Mouse (Mus musculus) frontal cortex, postnatal 14 days (tissue): Measurements from ENCODE around the gene Hdc.
"Not testable (repeated sequence)": the region's sequence is repeated elsewhere in the genome, so short reads cannot be mapped to it uniquely, and the experiment has no call there.

Experiments
- DNase-seq, 2 experiments: peaks; one replicate each; pipeline ENCODE4 v3.0.0; 2022; ENCODE audit warnings: low spot score in 2 of 2

The Hdc gene

GRCm38 (mm10) chr2:126619249-126619704, at the start of gene Hdc:
Gene Hdc, minus strand, starts transcription at chr2:126619299.
- DNase-seq: no peak

- DNase-seq: no peak
Observed at GRCm38 (mm10) chr2:126668621-126669252, 49.6 kb upstream of the Hdc start.

- DNase-seq: no peak
Observed at GRCm38 (mm10) chr2:126665984-126666383, 46.9 kb upstream of the Hdc start.

DNA sequence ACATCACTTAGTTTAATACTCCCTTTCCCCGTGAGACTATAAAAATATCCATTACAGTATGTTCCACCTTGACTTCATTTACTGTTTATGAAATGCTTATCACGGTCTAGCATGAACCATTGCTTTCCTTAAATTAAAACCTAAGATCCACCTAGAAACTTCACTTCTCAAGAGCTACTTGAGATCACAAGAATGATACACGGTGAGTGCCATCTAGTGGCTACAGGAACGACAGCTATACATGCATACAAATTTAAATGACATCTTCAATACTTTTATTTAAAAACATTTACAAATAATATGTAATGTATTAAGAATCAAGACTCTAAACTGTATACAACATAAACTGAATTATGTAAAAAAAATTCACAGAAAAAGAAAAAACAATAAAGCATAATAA, 44.4 kb upstream of the Hdc start:
- no peak for DNase-seq

DNA sequence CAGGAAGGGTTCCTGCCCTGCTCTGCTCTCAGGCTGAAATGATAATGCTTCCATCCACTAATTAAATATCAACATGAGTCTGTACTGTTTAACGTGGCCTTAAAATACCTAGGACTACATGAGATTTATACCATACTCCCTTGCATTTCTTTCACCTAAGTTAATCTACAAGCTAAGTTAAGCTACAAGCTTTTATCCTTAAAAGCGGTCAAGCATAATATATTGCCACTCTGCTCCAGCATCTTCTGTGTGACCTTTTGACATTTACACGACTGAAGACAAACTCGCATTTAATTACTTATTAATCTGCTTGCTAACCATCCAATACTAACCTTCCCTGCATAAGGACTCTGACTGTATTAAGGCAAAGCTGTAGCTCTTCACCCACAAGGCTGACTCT, 33.8 kb upstream of the Hdc start:
- DNase-seq: no peak

- DNase-seq: no peak
Observed at GRCm38 (mm10) chr2:126647762-126648161, 28.7 kb upstream of the Hdc start.

GRCm38 (mm10) chr2:126646461-126646860, 27.4 kb upstream of the Hdc start:
- DNase-seq: no peak

- no peak for DNase-seq
Observed at GRCm38 (mm10) chr2:126644768-126645167, 25.7 kb upstream of the Hdc start.

DNA sequence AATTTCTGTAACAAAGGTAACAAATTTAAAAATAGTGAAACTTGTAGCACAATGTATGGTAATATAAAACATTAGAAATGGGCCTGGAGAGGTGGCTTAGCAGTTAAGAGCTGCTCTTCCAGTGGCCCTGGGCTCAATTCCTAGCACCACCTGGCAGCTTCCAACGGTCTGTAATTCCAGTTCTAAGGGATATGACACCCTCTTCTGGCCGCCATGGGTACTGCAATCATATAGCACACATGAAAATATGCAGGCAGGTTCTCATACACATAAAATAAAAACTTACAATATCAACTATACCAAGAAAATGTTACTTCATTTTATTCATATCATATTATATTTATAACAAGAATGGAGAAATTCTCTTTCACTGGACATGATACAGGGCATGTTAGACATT, 21.2 kb upstream of the Hdc start:
- DNase-seq: no peak

GRCm38 (mm10) chr2:126635939-126636823, 17.1 kb upstream of the Hdc start:
- no peak for DNase-seq

GRCm38 (mm10) chr2:126633165-126633564, 14.1 kb upstream of the Hdc start:
- DNase-seq: no peak

DNA sequence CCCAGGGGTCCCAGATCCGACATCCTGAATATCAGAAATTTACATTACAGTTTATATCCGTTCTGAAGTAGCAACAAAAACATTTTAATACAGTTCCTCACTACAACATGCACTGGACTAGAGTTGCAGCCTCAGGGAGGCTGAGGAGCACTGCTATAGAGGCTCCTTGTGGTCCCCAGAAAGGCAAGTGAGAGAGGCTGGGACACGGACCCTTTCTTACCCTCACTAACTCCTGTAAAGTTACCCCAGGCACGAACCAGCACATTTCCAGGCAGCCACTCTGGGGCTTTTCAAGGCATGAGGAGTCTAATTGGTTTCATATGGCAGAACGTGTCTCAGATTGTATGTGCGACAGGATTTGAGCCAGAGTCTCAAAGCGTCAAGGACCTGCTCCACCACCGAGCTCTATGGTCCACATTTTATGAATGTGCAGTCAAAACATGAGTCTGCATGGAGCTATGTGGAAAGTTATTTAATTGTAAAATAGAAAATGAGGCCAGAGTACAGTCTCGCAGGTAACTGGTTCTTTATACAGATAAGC, 9.4 kb upstream of the Hdc start:
- no peak for DNase-seq

DNA sequence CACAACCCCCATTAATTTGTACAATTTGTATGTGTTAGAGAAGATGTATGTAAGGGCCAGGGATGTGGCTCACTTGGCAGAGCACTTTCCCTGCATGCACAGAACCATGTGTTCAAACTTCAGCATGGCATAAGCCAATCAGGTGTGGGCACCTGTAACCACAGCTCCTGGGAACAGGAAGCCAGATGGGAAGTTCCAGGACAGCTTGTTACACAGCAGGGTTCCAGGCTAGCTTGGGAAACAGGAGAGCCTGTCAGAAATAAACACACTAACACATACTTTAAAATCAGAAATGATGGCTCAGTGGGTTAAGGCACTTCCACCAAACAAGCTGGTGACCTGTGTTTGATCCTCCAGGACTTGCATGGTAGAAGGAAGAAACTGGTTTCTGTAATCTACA, 4.0 kb upstream of the Hdc start:
- DNase-seq: no peak

- no peak for DNase-seq
Observed at GRCm38 (mm10) chr2:126622455-126622854, 3.4 kb upstream of the Hdc start.

GRCm38 (mm10) chr2:126618470-126619179, 474 bp downstream of the Hdc start:
- DNase-seq: no peak

GRCm38 (mm10) chr2:126615355-126615754, 3.7 kb downstream of the Hdc start:
- DNase-seq: no peak

- not testable (repeated sequence) for DNase-seq
Observed at GRCm38 (mm10) chr2:126609600-126609999, 9.5 kb downstream of the Hdc start.

DNA sequence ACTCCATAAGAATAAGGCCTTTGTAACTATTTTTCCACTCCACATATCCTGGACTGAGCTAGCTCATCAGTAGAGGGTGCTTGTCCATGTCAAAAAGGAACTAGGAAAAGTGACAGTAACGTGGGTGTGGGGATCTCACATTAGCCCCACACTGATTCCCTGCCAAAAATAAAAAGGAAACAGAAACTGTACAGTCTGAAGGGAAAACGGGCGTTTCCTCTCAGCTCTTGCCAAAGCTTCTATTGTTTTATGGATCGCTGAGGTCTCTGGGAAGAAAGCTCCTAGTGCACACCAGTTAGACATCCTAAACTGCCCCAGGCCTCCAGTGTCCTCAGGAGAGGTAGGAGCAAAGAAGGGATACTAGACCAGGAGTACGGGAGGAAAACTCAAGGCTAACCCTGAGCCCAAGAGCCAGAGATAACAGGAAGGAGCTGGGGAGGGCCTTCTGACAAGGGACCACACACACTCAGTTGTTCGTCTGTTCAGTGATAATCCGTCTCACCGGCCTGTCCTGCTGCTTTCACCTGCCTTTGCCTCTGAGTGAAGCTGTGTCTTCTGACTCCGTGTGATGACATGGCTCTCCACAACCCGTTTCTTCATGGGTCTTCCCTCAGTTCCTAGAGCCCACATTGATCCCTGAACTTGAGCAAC, 11.4 kb downstream of the Hdc start:
- no peak for DNase-seq

GRCm38 (mm10) chr2:126606688-126607062, 12.4 kb downstream of the Hdc start:
- no peak for DNase-seq

DNA sequence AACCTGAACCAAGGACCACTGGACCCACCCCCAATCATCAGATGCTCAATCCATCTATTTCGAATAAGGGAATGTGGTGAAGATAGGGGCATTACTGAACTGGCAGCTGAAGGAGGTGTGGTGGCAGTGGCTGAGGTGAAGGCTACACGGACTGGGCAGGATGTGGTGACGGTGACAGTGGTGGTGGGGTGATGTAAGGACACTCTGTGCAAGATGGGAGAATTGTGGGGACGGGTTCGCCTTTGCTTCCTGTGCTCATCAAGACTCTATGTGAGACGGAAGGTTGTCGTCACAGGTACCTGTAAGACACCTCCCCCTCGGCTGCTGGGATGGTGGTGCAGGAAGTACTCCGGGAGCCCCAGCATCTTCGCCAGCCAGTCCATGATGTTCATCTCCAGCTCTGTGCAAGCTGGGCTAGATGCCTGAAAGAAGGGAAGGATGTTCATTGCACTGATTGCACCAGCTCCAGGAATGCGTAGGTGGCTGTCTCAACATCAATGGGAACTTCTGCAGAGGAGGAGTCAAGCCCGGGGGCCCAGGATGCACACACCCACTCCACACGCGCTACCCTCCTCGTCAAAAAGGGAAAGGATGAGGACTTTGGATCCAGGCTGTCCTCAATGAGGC, 12.9 kb downstream of the Hdc start:
- no peak for DNase-seq

DNA sequence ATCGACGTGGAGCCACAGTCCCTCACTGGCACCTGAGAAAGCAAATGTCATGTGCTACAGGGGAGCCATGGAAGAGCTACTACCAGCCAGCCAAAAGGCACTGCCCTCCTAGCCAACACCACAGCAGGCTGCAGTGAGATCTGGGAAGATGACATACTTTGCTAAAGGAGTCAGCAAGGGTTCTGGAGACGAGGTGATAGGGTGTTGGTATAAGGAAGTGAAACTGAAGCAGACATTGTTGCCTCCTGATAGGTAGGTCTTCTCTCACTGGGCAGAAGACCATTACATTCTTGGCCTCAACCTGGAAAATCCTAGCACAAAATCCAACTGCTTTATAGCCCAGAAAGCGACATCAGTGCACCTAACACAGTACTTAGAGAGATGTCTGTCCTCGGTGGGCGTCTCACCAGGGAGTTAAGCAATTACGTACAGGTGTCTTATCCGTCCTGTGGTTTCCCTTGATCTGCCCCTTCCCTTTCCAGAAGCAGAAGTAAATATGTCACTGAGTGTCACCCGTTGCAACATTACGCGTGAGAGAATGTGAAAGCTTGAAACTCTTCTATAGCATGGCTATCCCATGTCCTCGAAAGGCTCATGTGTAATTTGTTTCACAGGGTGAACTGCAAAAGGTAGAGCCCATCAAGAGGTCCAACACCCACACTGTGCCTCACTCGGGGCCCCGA, 17.0 kb downstream of the Hdc start:
- DNase-seq: no peak
